Mouse (Mus musculus): Measurements from ENCODE around the gene Mab21l3. TPM values are rescaled to one million over a fixed set of nuclear protein-coding genes. Genes with fewer than 3 reads are reported as not detected.

Gene Mab21l3
- polyA plus RNA-seq, 1 experiment from 2014 or later: 0.85 TPM

Other genes starting within 250 kb of the Mab21l3 start
- gene Atp1a1, start 244.3 kb downstream of the Mab21l3 start, polyA plus RNA-seq (2016; fragmentation: Nextera tagmentation; extraction: Ambion mirVana): 38.4 and 45.5 TPM in 2 replicates
- gene Slc22a15, start 75.5 kb upstream of the Mab21l3 start, polyA plus RNA-seq (2016; fragmentation: Nextera tagmentation; extraction: Ambion mirVana): 3.4 and 4.6 TPM in 2 replicates
- gene Nhlh2, start 161.1 kb upstream of the Mab21l3 start, polyA plus RNA-seq (2016; fragmentation: Nextera tagmentation; extraction: Ambion mirVana): 16.1 and 22.3 TPM in 2 replicates
- 0.10 and 0.16 TPM in 2 replicates for gene Casq2, start 237.5 kb upstream of the Mab21l3 start, polyA plus RNA-seq (2016; fragmentation: Nextera tagmentation; extraction: Ambion mirVana)

Data from embryonic facial prominence, embryonic 10.5 days (tissue).